In the genomic region with DNA sequence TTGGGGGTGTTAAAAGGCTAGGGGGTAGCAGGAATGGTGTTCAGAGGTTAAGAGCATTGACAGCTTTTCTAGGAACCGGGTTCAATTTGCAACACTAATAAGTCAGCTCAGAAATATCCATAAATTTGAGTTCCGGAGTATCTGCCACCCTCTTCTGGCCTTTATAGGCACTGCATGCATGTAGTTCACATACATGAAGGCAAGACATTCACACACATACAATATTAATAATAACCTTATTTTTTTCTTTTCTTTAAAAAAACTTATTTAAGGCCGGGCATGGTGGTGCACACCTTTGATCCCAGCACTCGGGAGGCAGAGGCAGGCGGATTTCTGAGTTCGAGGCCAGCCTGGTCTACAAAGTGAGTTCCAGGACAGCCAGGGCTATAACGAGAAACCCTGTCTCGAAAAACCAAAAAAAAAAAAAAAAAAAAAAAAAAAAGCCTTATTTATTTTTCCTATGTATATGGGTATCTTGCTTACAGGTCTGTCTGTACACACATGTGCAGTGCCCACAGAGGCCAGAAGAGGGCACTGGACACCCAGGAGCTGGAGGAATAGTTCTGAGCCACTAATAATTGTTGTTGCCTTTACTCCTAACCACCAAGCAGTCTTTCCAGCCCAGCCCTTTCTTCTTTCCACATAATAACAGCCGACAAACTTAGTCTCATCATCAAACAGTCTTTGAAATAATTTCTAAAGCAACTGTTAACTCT, we compare ENCODE assay signal across 9 mouse cellular contexts. TPM values are rescaled to one million over a fixed set of nuclear protein-coding genes. Genes with fewer than 3 reads are reported as not detected.
DNase-seq lines count a peak whose midpoint lies in the region; ATAC-seq and TF ChIP-seq lines count a peak whose summit lies in the region.
"Had no signal": no experiment of that assay in that cellular context is flagged by ENCODE, and none has a peak within 500 bp of the region (broad histone marks: within the 10 kb centered on the region; RNA-seq: fewer than 3 reads in every experiment).

No protein-coding gene starts in this region.

- H3K27me3 ChIP-seq in kidney, embryonic 16.5 days (ENCODE audit: insufficient read depth, low read length), result no peaks in the 10 kb centered on the region
- H3K27me3 ChIP-seq in limb, embryonic 10.5 days (ENCODE audit: low read depth, poor library complexity, severe bottlenecking), result no peaks in the 10 kb centered on the region
- no peaks in the 10 kb centered on the region for H3K27me3 ChIP-seq in neural tube, embryonic 11.5 days (ENCODE audit: control insufficient read depth, insufficient read depth, low read length)
- H3K27me3 ChIP-seq: neural tube, embryonic 12.5 days had no signal

- 91% methylated on average over 9 of the region's 9 CpGs for WGBS in kidney, embryonic 16.5 days
- 90% methylated on average over 9 of the region's 9 CpGs for WGBS in limb, embryonic 10.5 days
- 93% methylated on average over 9 of the region's 9 CpGs for WGBS in neural tube, embryonic 11.5 days

- H3K4me2 ChIP-seq in kidney, embryonic 16.5 days (replicated peaks; ENCODE audit: low read depth, low read length), result no peak overlapping the region
- no peak overlapping the region for H3K4me2 ChIP-seq in neural tube, embryonic 11.5 days (ENCODE audit: low read depth)
- H3K4me2 ChIP-seq: neural tube, embryonic 12.5 days had no signal

- no peak for ATAC-seq in kidney, embryonic 16.5 days (ENCODE audit: low FRiP score, low TSS enrichment)
- no peak for ATAC-seq in neural tube, embryonic 11.5 days (ENCODE audit: insufficient read depth, low FRiP score, low TSS enrichment)

- H3K36me3 ChIP-seq in kidney, embryonic 16.5 days (ENCODE audit: insufficient read depth, low read length), result peaks cover 68% of the 10 kb centered on the region
- peaks cover 33% of the 10 kb centered on the region for H3K36me3 ChIP-seq in ES-E14 (ENCODE audit: control insufficient read depth, insufficient read depth, low read length, poor library complexity, severe bottlenecking)
- H3K36me3 ChIP-seq in limb, embryonic 10.5 days, result peaks cover 96% of the 10 kb centered on the region
- peaks cover 22% of the 10 kb centered on the region for H3K36me3 ChIP-seq in neural tube, embryonic 11.5 days (ENCODE audit: control insufficient read depth, insufficient read depth, low read length)

- no peaks in the 10 kb centered on the region for H3K4me1 ChIP-seq in kidney, embryonic 16.5 days (ENCODE audit: insufficient read depth, low read length)
- no peaks in the 10 kb centered on the region for H3K4me1 ChIP-seq in ES-E14 (ENCODE audit: control insufficient read depth in 2 of 2, insufficient read depth in 2 of 2, low read length in 2 of 2, poor library complexity in 1 of 2)
- H3K4me1 ChIP-seq in limb, embryonic 10.5 days, result no peaks in the 10 kb centered on the region
- no peaks in the 10 kb centered on the region for H3K4me1 ChIP-seq in neural tube, embryonic 11.5 days (ENCODE audit: control insufficient read depth, insufficient read depth, low read length)
- H3K4me1 ChIP-seq: neural tube, embryonic 12.5 days had no signal

- no peaks in the 10 kb centered on the region for H3K9me3 ChIP-seq in kidney, embryonic 16.5 days (ENCODE audit: low read length)
- H3K9me3 ChIP-seq in ES-E14 (ENCODE audit: control insufficient read depth, insufficient read depth, low read depth, low read length), result no peaks in the 10 kb centered on the region
- H3K9me3 ChIP-seq in limb, embryonic 10.5 days (replicated peaks), result no peaks in the 10 kb centered on the region
- no peaks in the 10 kb centered on the region for H3K9me3 ChIP-seq in neural tube, embryonic 11.5 days (ENCODE audit: control insufficient read depth, low read length)
- H3K9me3 ChIP-seq: neural tube, embryonic 12.5 days had no signal

- no peak overlapping the region for H3K4me3 ChIP-seq in kidney, embryonic 16.5 days (ENCODE audit: low read length)
- H3K4me3 ChIP-seq in ES-E14 (ENCODE audit: insufficient read depth in 1 of 2, low read depth in 1 of 2, low read length in 2 of 2, poor library complexity in 1 of 2, severe bottlenecking in 1 of 2), result no peak overlapping the region
- H3K4me3 ChIP-seq in limb, embryonic 10.5 days, result no peak overlapping the region
- H3K4me3 ChIP-seq in neural tube, embryonic 11.5 days (ENCODE audit: low read depth, low read length), result no peak overlapping the region
- H3K4me3 ChIP-seq: neural tube, embryonic 12.5 days had no signal

- in situ Hi-C loops in ES-E14 (cut with MboI; ENCODE audit: low sequenced_read_pairs in 2 of 2, unreplicated experiment in 2 of 2), result no loop called here

- no peak overlapping the region for H3K27ac ChIP-seq in kidney, embryonic 16.5 days (ENCODE audit: low read length)
- H3K27ac ChIP-seq in ES-E14 (ENCODE audit: insufficient read depth, low read depth, low read length, poor library complexity, severe bottlenecking), result no peak overlapping the region
- H3K27ac ChIP-seq in limb, embryonic 10.5 days, result no peak overlapping the region
- no peak overlapping the region for H3K27ac ChIP-seq in neural tube, embryonic 11.5 days (ENCODE audit: low read depth, low read length)
- H3K27ac ChIP-seq: neural tube, embryonic 12.5 days had no signal

- no peak overlapping the region for H3K9ac ChIP-seq in kidney, embryonic 16.5 days (replicated peaks; ENCODE audit: low read length)
- no peak overlapping the region for H3K9ac ChIP-seq in ES-E14 (ENCODE audit: insufficient read depth, low read depth, low read length, poor library complexity, severe bottlenecking)
- H3K9ac ChIP-seq in neural tube, embryonic 11.5 days (ENCODE audit: low read length), result no peak overlapping the region
- H3K9ac ChIP-seq: neural tube, embryonic 12.5 days had no signal

- intact Hi-C loops in gastrocnemius, postnatal 36 days (cut with DNase I), result loop anchor here (2.0 kb wide), 2 partner anchors 39 to 69 kb away; a partner anchor contains a TSS

- peak; percentile 49 for DNase-seq in kidney, adult 11 months
- DNase-seq in ES-E14 (ENCODE audit: low read depth, low spot score), result peak; percentile 68
- DNase-seq in c-Kit-positive CD71-positive TER-119-positive erythroid progenitor cells, embryonic 14.5 days (ENCODE audit: low spot score), result peak; percentile 78
- peak; percentile 50 to 54 for DNase-seq in gastrocnemius, postnatal 36 days
- DNase-seq in limb, embryonic 10.5 days (ENCODE audit: low spot score), result peak; percentile 68
- peak; percentile 71 for DNase-seq in neural tube, embryonic 11.5 days (ENCODE audit: low spot score)
- DNase-seq in thymus, postnatal 14 days, result peak; percentile 83

TF ChIP-seq in ES-E14, 5 proteins besides CTCF, POLR2A, EP300 and RAD21:
- TF ChIP-seq MAFK (IDR thresholded peaks at IDR 0.05; ENCODE audit: insufficient read depth, low read depth, low read length), result no peak
- TF ChIP-seq CHD2 (IDR thresholded peaks at IDR 0.05; ENCODE audit: low read depth, low read length), result no peak
- peak; percentile 80 for TF ChIP-seq ZNF384 (IDR thresholded peaks at IDR 0.05; ENCODE audit: low read depth, low read length)
- no peak for TF ChIP-seq ZC3H11A (IDR thresholded peaks at IDR 0.05; ENCODE audit: borderline replicate concordance, low read depth, low read length)
- no peak for TF ChIP-seq HCFC1 (IDR thresholded peaks at IDR 0.05; ENCODE audit: borderline replicate concordance, insufficient read depth, low read length)

RNA-seq across cellular contexts. Expression of a gene that starts 9.6 kb away (rescaled TPM):
- 441 and 462 TPM in 2 replicates for polyA plus RNA-seq in kidney, embryonic 16.5 days (2015; fragmentation: Nextera tagmentation; extraction: Ambion mirVana)
- 285 and 344 TPM in 2 replicates for total RNA-seq in ES-E14 (2012; rRNA removed)
- total RNA-seq in gastrocnemius, postnatal 36 days (2021), result 100 to 1,000 TPM; 289 to 361 TPM
- polyA plus RNA-seq in limb, embryonic 10.5 days (2016; fragmentation: Nextera tagmentation; extraction: Ambion mirVana), result 489 and 505 TPM in 2 replicates
- polyA plus RNA-seq in neural tube, embryonic 11.5 days (2014; fragmentation: Nextera tagmentation; extraction: Ambion mirVana), result 529 and 534 TPM in 2 replicates

RNA-seq across cellular contexts. Expression of a gene that starts 32.3 kb away (rescaled TPM):
- polyA plus RNA-seq in kidney, embryonic 16.5 days (2015; fragmentation: Nextera tagmentation; extraction: Ambion mirVana), result 35.6 and 44.7 TPM in 2 replicates
- total RNA-seq in ES-E14 (2012; rRNA removed), result 12.7 and 16.1 TPM in 2 replicates
- 1 to 10 TPM; 5.1 to 5.2 TPM for total RNA-seq in gastrocnemius, postnatal 36 days (2021)
- 29.3 and 30.0 TPM in 2 replicates for polyA plus RNA-seq in limb, embryonic 10.5 days (2016; fragmentation: Nextera tagmentation; extraction: Ambion mirVana)
- polyA plus RNA-seq in neural tube, embryonic 11.5 days (2014; fragmentation: Nextera tagmentation; extraction: Ambion mirVana), result 26.3 and 27.0 TPM in 2 replicates

RNA-seq across cellular contexts. Expression of a gene that starts 38.3 kb away (rescaled TPM):
- polyA plus RNA-seq in kidney, embryonic 16.5 days (2015; fragmentation: Nextera tagmentation; extraction: Ambion mirVana), result 42.3 and 42.7 TPM in 2 replicates
- 22.0 and 26.1 TPM in 2 replicates for total RNA-seq in ES-E14 (2012; rRNA removed)
- total RNA-seq in gastrocnemius, postnatal 36 days (2021), result 10 to 100 TPM; 16.2 to 19.4 TPM
- polyA plus RNA-seq in limb, embryonic 10.5 days (2016; fragmentation: Nextera tagmentation; extraction: Ambion mirVana), result 42.4 and 49.4 TPM in 2 replicates
- polyA plus RNA-seq in neural tube, embryonic 11.5 days (2014; fragmentation: Nextera tagmentation; extraction: Ambion mirVana), result 58.1 and 58.4 TPM in 2 replicates
